ENCODE assay signal across 9 mouse cellular contexts in the genomic region with DNA sequence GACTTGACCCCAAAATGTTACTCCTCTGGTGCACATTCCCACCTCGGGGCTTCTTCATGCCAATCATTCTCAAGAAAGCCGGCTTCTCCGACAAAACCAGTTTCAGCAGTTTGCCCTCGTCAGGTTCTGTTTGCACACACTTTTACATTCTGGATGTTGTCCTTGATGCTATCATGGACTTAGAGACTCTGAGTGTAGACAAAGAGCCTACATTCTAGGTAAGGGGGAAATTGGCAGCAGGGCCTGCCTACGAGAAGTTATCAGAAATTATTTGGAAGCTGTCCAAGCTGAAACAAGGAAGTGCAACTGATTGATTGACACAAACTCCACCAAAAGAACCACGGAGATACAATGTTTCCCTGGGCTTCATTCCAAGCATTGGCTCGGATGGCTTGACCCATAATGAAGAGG. TPM values are rescaled to one million over a fixed set of nuclear protein-coding genes. Genes with fewer than 3 reads are reported as not detected.
DNase-seq lines count a peak whose midpoint lies in the region; ATAC-seq and TF ChIP-seq lines count a peak whose summit lies in the region.
"Had no signal": no experiment of that assay in that cellular context is flagged by ENCODE, and none has a peak within 500 bp of the region (broad histone marks: within the 10 kb centered on the region; RNA-seq: fewer than 3 reads in every experiment).

No protein-coding gene starts in this region.

- H3K27me3 ChIP-seq in kidney, postnatal 0 days (ENCODE audit: insufficient read depth, low read length), result no peaks in the 10 kb centered on the region
- no peaks in the 10 kb centered on the region for H3K27me3 ChIP-seq in heart, embryonic 10.5 days (ENCODE audit: insufficient read depth, poor library complexity, severe bottlenecking)
- no peaks in the 10 kb centered on the region for H3K27me3 ChIP-seq in liver, embryonic 15.5 days
- H3K27me3 ChIP-seq in stomach, embryonic 15.5 days (replicated peaks), result no peaks in the 10 kb centered on the region

- TF ChIP-seq CTCF in kidney, postnatal 0 days (IDR thresholded peaks at IDR 0.05; ENCODE audit: low read depth), result no peak

- H3K36me3 ChIP-seq in kidney, postnatal 0 days (ENCODE audit: insufficient read depth, low read length), result no peaks in the 10 kb centered on the region
- H3K36me3 ChIP-seq in heart, embryonic 10.5 days, result no peaks in the 10 kb centered on the region
- H3K36me3 ChIP-seq in liver, embryonic 15.5 days (replicated peaks), result no peaks in the 10 kb centered on the region
- no peaks in the 10 kb centered on the region for H3K36me3 ChIP-seq in stomach, embryonic 15.5 days

- H3K4me2 ChIP-seq in kidney, postnatal 0 days (ENCODE audit: low read length), result no peak overlapping the region
- H3K4me2 ChIP-seq in liver, embryonic 15.5 days, result peak overlapping the region; percentile 56
- 0 out of 2 replicates have a peak overlapping the region, but pooled peaks have one; percentile 2 for H3K4me2 ChIP-seq in stomach, embryonic 15.5 days

- H3K4me1 ChIP-seq in kidney, postnatal 0 days (replicated peaks; ENCODE audit: insufficient read depth, low read length), result 0 out of 2 replicates have a peak, but pooled peaks cover 3% of the 10 kb centered on the region
- peaks cover 29% of the 10 kb centered on the region for H3K4me1 ChIP-seq in heart, embryonic 10.5 days
- H3K4me1 ChIP-seq in liver, embryonic 15.5 days (replicated peaks), result peaks cover 34% of the 10 kb centered on the region
- H3K4me1 ChIP-seq in stomach, embryonic 15.5 days, result peaks cover 8% of the 10 kb centered on the region

- H3K9ac ChIP-seq in kidney, postnatal 0 days (ENCODE audit: low read depth, low read length), result no peak overlapping the region
- H3K9ac ChIP-seq in liver, embryonic 15.5 days, result no peak overlapping the region
- no peak overlapping the region for H3K9ac ChIP-seq in stomach, embryonic 15.5 days

- no peaks in the 10 kb centered on the region for H3K9me3 ChIP-seq in kidney, postnatal 0 days (replicated peaks; ENCODE audit: low read length)
- H3K9me3 ChIP-seq in heart, embryonic 10.5 days, result no peaks in the 10 kb centered on the region
- H3K9me3 ChIP-seq in liver, embryonic 15.5 days (replicated peaks), result no peaks in the 10 kb centered on the region
- H3K9me3 ChIP-seq in stomach, embryonic 15.5 days, result no peaks in the 10 kb centered on the region

- peak overlapping the region; percentile 19; the same call in 1 of the 2 replicates for H3K27ac ChIP-seq in kidney, postnatal 0 days
- peak overlapping the region; percentile 88 for H3K27ac ChIP-seq in heart, embryonic 10.5 days
- peak overlapping the region; percentile 86 for H3K27ac ChIP-seq in liver, embryonic 15.5 days (replicated peaks)
- H3K27ac ChIP-seq in stomach, embryonic 15.5 days, result peak overlapping the region; percentile 54; the same call in 1 of the 2 replicates

- whole genome bisulfite sequencing in kidney, postnatal 0 days, result 53% methylated on average over 7 of the region's 7 CpGs
- 21% methylated on average over 7 of the region's 7 CpGs for WGBS in heart, embryonic 10.5 days
- 9% methylated on average over 7 of the region's 7 CpGs for WGBS in liver, embryonic 15.5 days (ENCODE audit: insufficient replicate concordance)
- 33% methylated on average over 7 of the region's 7 CpGs for WGBS in stomach, embryonic 15.5 days

- DNase-seq in kidney, postnatal 0 days (ENCODE audit: low spot score), result no peak
- DNase-seq in kidney, adult 8-10 months, result no peak
- DNase-seq in heart, embryonic 10.5 days (ENCODE audit: low spot score), result no peak
- no peak for DNase-seq in testis, postnatal 14 days (ENCODE audit: low spot score)
- DNase-seq in thymus, postnatal 10 days (ENCODE audit: low spot score in 2 of 2), result no peak
- no peak for DNase-seq in left cerebral cortex, adult 9 months (ENCODE audit: low spot score in 2 of 2)
- DNase-seq: cerebellum, adult 2 months had no signal

- 0 out of 2 replicates have a peak, but pooled peaks have one; percentile 29 for ATAC-seq in kidney, postnatal 0 days (replicated peaks; ENCODE audit: low FRiP score, low read depth)
- ATAC-seq in liver, embryonic 15.5 days (ENCODE audit: insufficient read depth), result peak; percentile 26; the same call in 1 of the 2 replicates
- no peak for ATAC-seq in stomach, embryonic 15.5 days (ENCODE audit: insufficient read depth, low FRiP score, low read depth)

- H3K4me3 ChIP-seq in kidney, postnatal 0 days (replicated peaks; ENCODE audit: low read depth, low read length), result no peak overlapping the region
- no peak overlapping the region for H3K4me3 ChIP-seq in heart, embryonic 10.5 days
- H3K4me3 ChIP-seq in liver, embryonic 15.5 days (replicated peaks), result no peak overlapping the region
- H3K4me3 ChIP-seq in stomach, embryonic 15.5 days (replicated peaks), result no peak overlapping the region

RNA-seq across cellular contexts. Expression of gene Stk24, which starts 43.5 kb away (rescaled TPM):
- 33.2 and 36.6 TPM in 2 replicates for polyA plus RNA-seq in kidney, postnatal 0 days (2015; fragmentation: Nextera tagmentation; extraction: Ambion mirVana)
- 37.9 and 39.8 TPM in 2 replicates for polyA plus RNA-seq in heart, embryonic 10.5 days (2016; fragmentation: Nextera tagmentation; extraction: Ambion mirVana)
- polyA plus RNA-seq in liver, embryonic 15.5 days (2015; fragmentation: Nextera tagmentation; extraction: Ambion mirVana), result 27.0 and 29.3 TPM in 2 replicates
- polyA plus RNA-seq in stomach, embryonic 15.5 days (2015; fragmentation: Nextera tagmentation; extraction: Ambion mirVana), result 44.2 and 44.5 TPM in 2 replicates

Comparison
In these comparisons a context has a peak if more than half of its experiments do, and no peak if none do; other contexts are left out.
1. H3K27ac ChIP-seq: peak in every context shown above with its lines; median percentile 88 in heart, embryonic 10.5 days; 86 in liver, embryonic 15.5 days; 54 in stomach, embryonic 15.5 days; 19 in kidney, postnatal 0 days.